Mouse (Mus musculus) lung, adult 2 months (tissue): Measurements from ENCODE around the gene Arl15.

Source experiments
- CTCF ChIP-seq: fragments of 200-500 bp; IDR thresholded peaks from 2 replicates; pipeline ENCODE4 v1.5.1; 2011; ENCODE audit warnings: mild to moderate bottlenecking, low read length, control low read depth; ENCODE audit not compliant: insufficient read depth
- POLR2A ChIP-seq: fragments of 200-500 bp; IDR thresholded peaks from 2 replicates; pipeline ENCODE4 v1.6.1; 2011; ENCODE audit warnings: low read depth, mild to moderate bottlenecking, control low read depth, low read length, borderline replicate concordance; ENCODE audit errors: extremely low read depth

- TF ChIP-seq POLR2A (no peak), CTCF (no peak)
These were observed 103.2 kb downstream of the Arl15 start for GRCm38 (mm10) chr13:113897498-113897897.
